Mouse (Mus musculus): ENCODE measurements at regions not wholly inside any gene's neighbourhood (a gene's known extent, or its start where the extent isn't known, plus 50 kb on each side); places are given as distances from the start of the nearest gene placed in this dataset.

GRCm38 (mm10) chr2:174848981-174849681, 88.7 kb downstream of the Edn3 start:
- WGBS = 54% methylated on average over 16 of the region's 16 CpGs
- Histone ChIP-seq H3K9ac (replicated peaks) (no peak overlapping the region), H3K9me3 (no peaks in the 10 kb centered on the region), H3K36me3 (no peaks in the 10 kb centered on the region), H3K27me3 (no peaks in the 10 kb centered on the region), H3K4me1 (peaks cover 18% of the 10 kb centered on the region), H3K4me2 (replicated peaks) (no peak overlapping the region), H3K27ac (replicated peaks) (0 out of 2 replicates have a peak overlapping the region, but pooled peaks have one; percentile 5), H3K4me3 (no peak overlapping the region)
- ATAC-seq (ENCODE audit: low FRiP score, low read depth) = peak; percentile 24; the same call in 1 of the 2 replicates

GRCm38 (mm10) chr2:174850860-174851259, 90.4 kb downstream of the Edn3 start:
- Histone ChIP-seq H3K36me3 (no peaks in the 10 kb centered on the region), H3K9ac (replicated peaks) (no peak overlapping the region), H3K4me2 (replicated peaks) (no peak overlapping the region), H3K4me3 (no peak overlapping the region), H3K9me3 (no peaks in the 10 kb centered on the region), H3K27ac (replicated peaks) (no peak overlapping the region), H3K27me3 (no peaks in the 10 kb centered on the region), H3K4me1 (peaks cover 18% of the 10 kb centered on the region)
- 72% methylated on average over 16 of the region's 16 CpGs for WGBS
- no peak for ATAC-seq (ENCODE audit: low FRiP score, low read depth)

- H3K27ac ChIP-seq (replicated peaks) = peak overlapping the region; percentile 20
- peak; percentile 61 for ATAC-seq (ENCODE audit: low FRiP score, low read depth)
- WGBS = 13% methylated on average over 19 of the region's 22 CpGs
- H3K4me2 ChIP-seq (replicated peaks) = 0 out of 2 replicates have a peak overlapping the region, but pooled peaks have one; percentile 15
- H3K9me3 ChIP-seq = no peaks in the 10 kb centered on the region
- no peaks in the 10 kb centered on the region for H3K27me3 ChIP-seq
- no peak overlapping the region for H3K4me3 ChIP-seq
- H3K9ac ChIP-seq (replicated peaks) = no peak overlapping the region
- peaks cover 18% of the 10 kb centered on the region for H3K4me1 ChIP-seq
- H3K36me3 ChIP-seq = no peaks in the 10 kb centered on the region
These were observed 91.3 kb downstream of the Edn3 start for GRCm38 (mm10) chr2:174851525-174852330.

GRCm38 (mm10) chr2:174853786-174854185, 93.4 kb downstream of the Edn3 start:
- Histone ChIP-seq H3K36me3 (no peaks in the 10 kb centered on the region), H3K27ac (replicated peaks) (no peak overlapping the region), H3K4me1 (peaks cover 22% of the 10 kb centered on the region), H3K4me3 (no peak overlapping the region), H3K27me3 (no peaks in the 10 kb centered on the region), H3K9ac (replicated peaks) (no peak overlapping the region), H3K9me3 (no peaks in the 10 kb centered on the region), H3K4me2 (replicated peaks) (no peak overlapping the region)
- no peak for ATAC-seq (ENCODE audit: low FRiP score, low read depth)
- 88% methylated on average over 8 of the region's 8 CpGs for WGBS

- no peaks in the 10 kb centered on the region for H3K27me3 ChIP-seq
- peaks cover 15% of the 10 kb centered on the region for H3K4me1 ChIP-seq
- H3K9me3 ChIP-seq = no peaks in the 10 kb centered on the region
- no peaks in the 10 kb centered on the region for H3K36me3 ChIP-seq
- H3K9ac ChIP-seq (replicated peaks) = no peak overlapping the region
- H3K4me3 ChIP-seq = no peak overlapping the region
- H3K27ac ChIP-seq (replicated peaks) = no peak overlapping the region
- 80% methylated on average over 8 of the region's 8 CpGs for WGBS
- ATAC-seq (ENCODE audit: low FRiP score, low read depth) = no peak
- no peak overlapping the region for H3K4me2 ChIP-seq (replicated peaks)
These were observed 95.1 kb downstream of the Edn3 start for GRCm38 (mm10) chr2:174855548-174855947.

- WGBS = 85% methylated on average over 5 of the region's 5 CpGs
- Histone ChIP-seq H3K27me3 (no peaks in the 10 kb centered on the region), H3K9me3 (no peaks in the 10 kb centered on the region), H3K4me3 (no peak overlapping the region), H3K4me2 (replicated peaks) (no peak overlapping the region), H3K36me3 (no peaks in the 10 kb centered on the region), H3K9ac (replicated peaks) (no peak overlapping the region), H3K27ac (replicated peaks) (no peak overlapping the region), H3K4me1 (peaks cover 13% of the 10 kb centered on the region)
- no peak for ATAC-seq (ENCODE audit: low FRiP score, low read depth)
These were observed 95.7 kb downstream of the Edn3 start for GRCm38 (mm10) chr2:174856135-174856534.

- Histone ChIP-seq H3K27me3 (no peaks in the 10 kb centered on the region), H3K36me3 (no peaks in the 10 kb centered on the region), H3K9me3 (no peaks in the 10 kb centered on the region), H3K4me3 (no peak overlapping the region), H3K9ac (replicated peaks) (no peak overlapping the region), H3K27ac (replicated peaks) (peak overlapping the region; percentile 70), H3K4me2 (replicated peaks) (no peak overlapping the region), H3K4me1 (peaks cover 13% of the 10 kb centered on the region)
- ATAC-seq (ENCODE audit: low FRiP score, low read depth) = peak; percentile 72
- 28% methylated on average over 15 of the region's 15 CpGs for whole genome bisulfite sequencing
These were observed 97.8 kb downstream of the Edn3 start for GRCm38 (mm10) chr2:174858011-174858834.

- Histone ChIP-seq H3K4me3 (no peak overlapping the region), H3K4me2 (replicated peaks) (no peak overlapping the region), H3K27me3 (no peaks in the 10 kb centered on the region), H3K9me3 (no peaks in the 10 kb centered on the region), H3K27ac (replicated peaks) (peak overlapping the region; percentile 70), H3K4me1 (peaks cover 13% of the 10 kb centered on the region), H3K9ac (replicated peaks) (no peak overlapping the region), H3K36me3 (no peaks in the 10 kb centered on the region)
- peak; percentile 54 for ATAC-seq (ENCODE audit: low FRiP score, low read depth)
- WGBS = 4% methylated on average over 2 of the region's 2 CpGs
These were observed 98.4 kb downstream of the Edn3 start for GRCm38 (mm10) chr2:174858835-174859215.

GRCm38 (mm10) chr2:174859533-174859932, 99.1 kb downstream of the Edn3 start:
- Histone ChIP-seq H3K36me3 (no peaks in the 10 kb centered on the region), H3K4me2 (replicated peaks) (no peak overlapping the region), H3K4me3 (no peak overlapping the region), H3K27me3 (no peaks in the 10 kb centered on the region), H3K4me1 (peaks cover 13% of the 10 kb centered on the region), H3K27ac (replicated peaks) (0 out of 2 replicates have a peak overlapping the region, but pooled peaks have one; percentile 70), H3K9ac (replicated peaks) (no peak overlapping the region), H3K9me3 (no peaks in the 10 kb centered on the region)
- no peak for ATAC-seq (ENCODE audit: low FRiP score, low read depth)
- WGBS = 30% methylated on average over 7 of the region's 7 CpGs

GRCm38 (mm10) chr2:174864657-174865056, 104.2 kb downstream of the Edn3 start:
- no peak overlapping the region for H3K4me3 ChIP-seq
- H3K9me3 ChIP-seq = no peaks in the 10 kb centered on the region
- H3K27ac ChIP-seq (replicated peaks) = no peak overlapping the region
- no peak for ATAC-seq (ENCODE audit: low FRiP score, low read depth)
- 71% methylated on average over 3 of the region's 3 CpGs for WGBS
- no peaks in the 10 kb centered on the region for H3K27me3 ChIP-seq
- H3K36me3 ChIP-seq = no peaks in the 10 kb centered on the region
- H3K9ac ChIP-seq (replicated peaks) = no peak overlapping the region
- H3K4me2 ChIP-seq (replicated peaks) = no peak overlapping the region
- no peaks in the 10 kb centered on the region for H3K4me1 ChIP-seq

GRCm38 (mm10) chr2:174866546-174866945, 106.1 kb downstream of the Edn3 start:
- Histone ChIP-seq H3K27me3 (no peaks in the 10 kb centered on the region; the same call in 1 of the 2 replicates), H3K27ac (replicated peaks) (no peak overlapping the region), H3K4me3 (no peak overlapping the region), H3K9ac (replicated peaks) (no peak overlapping the region), H3K36me3 (no peaks in the 10 kb centered on the region), H3K9me3 (no peaks in the 10 kb centered on the region), H3K4me2 (replicated peaks) (no peak overlapping the region), H3K4me1 (no peaks in the 10 kb centered on the region)
- WGBS = 90% methylated on average over 8 of the region's 8 CpGs
- no peak for ATAC-seq (ENCODE audit: low FRiP score, low read depth)

- Histone ChIP-seq H3K27ac (replicated peaks) (no peak overlapping the region), H3K36me3 (no peaks in the 10 kb centered on the region), H3K4me1 (no peaks in the 10 kb centered on the region), H3K9ac (replicated peaks) (no peak overlapping the region), H3K27me3 (no peaks in the 10 kb centered on the region; the same call in 1 of the 2 replicates), H3K4me2 (replicated peaks) (no peak overlapping the region), H3K4me3 (no peak overlapping the region), H3K9me3 (no peaks in the 10 kb centered on the region)
- 65% methylated on average over 5 of the region's 5 CpGs for WGBS
- ATAC-seq (ENCODE audit: low FRiP score, low read depth) = no peak
These were observed 107.0 kb downstream of the Edn3 start for GRCm38 (mm10) chr2:174867397-174867796.
